Comparison of ENCODE assay signal across 8 mouse cellular contexts in genomic region chr14:32032522-32032921, GRCm38 (mm10). TPM values are rescaled to one million over a fixed set of nuclear protein-coding genes. Genes with fewer than 3 reads are reported as not detected.
DNase-seq lines count a peak whose midpoint lies in the region; ATAC-seq lines count a peak whose summit lies in the region.

No protein-coding gene starts in this region.

- no peak overlapping the region for H3K4me3 ChIP-seq in limb, embryonic 11.5 days (ENCODE audit: low read depth, low read length)
- no peak overlapping the region for H3K4me3 ChIP-seq in midbrain, embryonic 15.5 days

- H3K36me3 ChIP-seq in limb, embryonic 11.5 days (ENCODE audit: control insufficient read depth, insufficient read depth, low read length): no peaks in the 10 kb centered on the region
- H3K36me3 ChIP-seq in midbrain, embryonic 15.5 days (replicated peaks): no peaks in the 10 kb centered on the region
- no peaks in the 10 kb centered on the region for H3K36me3 ChIP-seq in splenic B cell, adult 2 months (ENCODE audit: control insufficient read depth, insufficient read depth, low read length, poor library complexity, severe bottlenecking)

- H3K27me3 ChIP-seq in limb, embryonic 11.5 days (ENCODE audit: control insufficient read depth, insufficient read depth, low read length): no peaks in the 10 kb centered on the region
- no peaks in the 10 kb centered on the region for H3K27me3 ChIP-seq in midbrain, embryonic 15.5 days (replicated peaks)
- no peaks in the 10 kb centered on the region for H3K27me3 ChIP-seq in splenic B cell, adult 2 months (ENCODE audit: control insufficient read depth, insufficient read depth, low read length, poor library complexity, severe bottlenecking)

- H3K9ac ChIP-seq in limb, embryonic 11.5 days (ENCODE audit: low read length): no peak overlapping the region
- H3K9ac ChIP-seq in midbrain, embryonic 15.5 days: no peak overlapping the region

- peaks cover 10% of the 10 kb centered on the region; the same call in 1 of the 2 replicates for H3K4me1 ChIP-seq in limb, embryonic 11.5 days (ENCODE audit: control insufficient read depth, insufficient read depth, low read length)
- H3K4me1 ChIP-seq in midbrain, embryonic 15.5 days: peaks cover 12% of the 10 kb centered on the region

- DNase-seq in urinary bladder, postnatal 25 days (ENCODE audit: low spot score): peak; percentile 48
- DNase-seq in urinary bladder, adult 2 months (ENCODE audit: low spot score): no peak
- peak; percentile 84 to 88 for DNase-seq in cerebellum, postnatal 25 days
- DNase-seq in gastrocnemius, adult 8-10 months (ENCODE audit: low spot score in 2 of 2): peak; percentile 52 to 58
- peak; percentile 73 for DNase-seq in kidney, adult 18-20 months
- peak; percentile 77 for DNase-seq in limb, embryonic 11.5 days (ENCODE audit: low spot score)
- peak; percentile 64 for DNase-seq in splenic B cell, adult 2 months (ENCODE audit: low read depth, low spot score)

- H3K27ac ChIP-seq in limb, embryonic 11.5 days (replicated peaks; ENCODE audit: low read depth, low read length): no peak overlapping the region
- H3K27ac ChIP-seq in midbrain, embryonic 15.5 days: no peak overlapping the region

- WGBS in limb, embryonic 11.5 days: 8% methylated on average over 4 of the region's 4 CpGs
- 6% methylated on average over 4 of the region's 4 CpGs for WGBS in midbrain, embryonic 15.5 days

- no peaks in the 10 kb centered on the region for H3K9me3 ChIP-seq in limb, embryonic 11.5 days (ENCODE audit: control insufficient read depth, low read length)
- H3K9me3 ChIP-seq in midbrain, embryonic 15.5 days: no peaks in the 10 kb centered on the region

- no peak overlapping the region for H3K4me2 ChIP-seq in limb, embryonic 11.5 days (ENCODE audit: low read depth, severe bottlenecking)
- H3K4me2 ChIP-seq in midbrain, embryonic 15.5 days: no peak overlapping the region

- ATAC-seq in limb, embryonic 11.5 days (ENCODE audit: insufficient number of reproducible peaks, low FRiP score, low TSS enrichment, low read depth): no peak
- ATAC-seq in midbrain, embryonic 15.5 days (replicated peaks): peak; percentile 59

RNA-seq across cellular contexts. Expression of gene Galnt15, which starts 3.7 kb away (rescaled TPM):
- polyA plus RNA-seq in urinary bladder, adult 2 months (2012; rRNA removed): 14.0 and 20.8 TPM in 2 replicates
- total RNA-seq in gastrocnemius, adult 8-10 months (2022): 10 to 100 TPM in 1 of 4 experiments, 1 to 10 TPM in 3; 3.9 to 14.4 (median 7.8) TPM
- polyA plus RNA-seq in limb, embryonic 11.5 days (2014; fragmentation: Nextera tagmentation; extraction: Ambion mirVana): not detected in 2 replicates
- 0.40 and 0.46 TPM in 2 replicates for polyA plus RNA-seq in midbrain, embryonic 15.5 days (2015; fragmentation: Nextera tagmentation; extraction: Ambion mirVana)

RNA-seq across cellular contexts. Expression of gene Oxnad1, which starts 52.7 kb away (rescaled TPM):
- 19.9 and 21.9 TPM in 2 replicates for polyA plus RNA-seq in urinary bladder, adult 2 months (2012; rRNA removed)
- total RNA-seq in gastrocnemius, adult 8-10 months (2022): 10 to 100 TPM; 17.7 to 24.5 (median 19.4) TPM
- polyA plus RNA-seq in limb, embryonic 11.5 days (2014; fragmentation: Nextera tagmentation; extraction: Ambion mirVana): 14.7 and 18.3 TPM in 2 replicates
- 19.6 and 19.7 TPM in 2 replicates for polyA plus RNA-seq in midbrain, embryonic 15.5 days (2015; fragmentation: Nextera tagmentation; extraction: Ambion mirVana)

RNA-seq across cellular contexts. Expression of gene Dph3, which starts 53.0 kb away (rescaled TPM):
- polyA plus RNA-seq in urinary bladder, adult 2 months (2012; rRNA removed): 35.7 and 48.1 TPM in 2 replicates
- total RNA-seq in gastrocnemius, adult 8-10 months (2022): 100 to 1,000 TPM; 122 to 147 (median 130) TPM
- 86.8 and 86.9 TPM in 2 replicates for polyA plus RNA-seq in limb, embryonic 11.5 days (2014; fragmentation: Nextera tagmentation; extraction: Ambion mirVana)
- 67.2 and 70.2 TPM in 2 replicates for polyA plus RNA-seq in midbrain, embryonic 15.5 days (2015; fragmentation: Nextera tagmentation; extraction: Ambion mirVana)

Comparison
In these comparisons a context has a peak if more than half of its experiments do, and no peak if none do; other contexts are left out.
1. RNA of gene Galnt15, which starts 3.7 kb away (polyA plus RNA-seq): 14.0 to 20.8 TPM in urinary bladder, adult 2 months; 0.40 to 0.46 TPM in midbrain, embryonic 15.5 days and not detected in limb, embryonic 11.5 days; every median in the first group is over 10 times any median in the second.